Mouse (Mus musculus) natural killer cell, adult 2 months (primary cell): ENCODE measurements around the gene Ppy.

Experiments
- DNase-seq, 2 experiments: peaks; one replicate each; pipeline ENCODE4 v3.0.0; 2022; ENCODE audit warnings: low spot score in 2 of 2

The Ppy gene

GRCm38 (mm10) chr11:102101219-102101618 is at the start of gene Ppy:
Ppy (minus strand) TSS chr11:102101319.
- no peak for DNase-seq

DNA sequence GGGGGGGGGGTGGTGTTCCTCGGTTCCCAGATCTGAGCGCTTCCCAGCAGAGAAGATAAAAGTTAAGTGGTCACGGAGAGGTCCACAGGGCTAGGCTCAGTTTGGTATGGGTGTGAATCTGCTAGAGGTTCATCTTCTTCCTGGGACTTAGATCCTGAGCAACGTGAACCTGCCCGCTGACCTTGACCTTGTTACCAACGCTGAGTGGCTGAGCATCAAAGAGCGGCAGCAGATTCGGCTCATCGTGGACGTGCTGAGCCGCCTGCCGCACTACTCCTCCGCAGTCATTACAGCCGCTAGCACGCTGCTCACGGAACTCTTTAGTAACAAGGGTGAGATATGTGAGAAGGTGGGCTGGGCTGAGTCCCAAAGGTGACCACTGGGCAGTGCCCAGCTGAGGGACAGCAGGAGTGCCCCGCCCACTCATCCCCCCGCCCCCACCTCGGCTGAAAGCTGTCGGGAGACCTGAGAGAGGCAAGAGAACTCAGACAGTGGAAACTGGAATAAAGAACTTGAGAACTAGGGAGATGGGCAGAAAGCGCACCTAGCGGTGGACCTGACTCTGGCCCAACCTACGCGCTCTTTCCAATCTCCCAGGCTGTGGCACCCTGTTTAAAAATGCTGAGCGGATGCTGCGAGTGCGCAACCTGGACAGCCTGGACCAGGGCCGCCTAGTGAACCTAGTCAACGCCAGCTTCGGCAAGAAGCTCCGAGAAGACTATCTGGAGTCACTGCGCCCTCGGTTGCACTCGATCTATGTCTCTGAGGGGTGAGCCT is 46.3 kb upstream of the Ppy start:
- DNase-seq = no peak

- DNase-seq = no peak
Measured at GRCm38 (mm10) chr11:102146531-102146930, 45.4 kb upstream of the Ppy start.

DNA sequence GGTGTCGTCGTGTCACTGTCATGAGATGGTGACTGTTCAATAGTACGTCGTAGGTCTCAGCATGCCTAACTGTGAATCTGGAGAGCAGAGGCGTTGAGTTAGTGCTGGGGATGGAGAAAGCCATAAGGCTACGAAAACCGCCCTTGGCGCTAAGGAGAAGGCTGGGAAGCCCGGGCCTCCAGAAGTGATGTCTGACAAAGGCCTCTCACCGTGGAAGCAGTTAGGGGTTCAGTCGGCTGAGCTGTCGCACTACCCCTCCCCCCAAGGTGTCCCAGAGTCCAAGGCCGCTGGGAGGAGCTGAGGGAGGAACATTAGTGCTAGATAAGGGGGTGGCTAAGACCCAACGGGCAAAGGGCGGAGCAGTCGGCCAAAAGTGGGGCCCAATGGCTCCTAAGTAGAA is 44.9 kb upstream of the Ppy start:
- DNase-seq = no peak

GRCm38 (mm10) chr11:102145471-102146001 is 44.4 kb upstream of the Ppy start, which contains the start of gene Nags:
Nags (plus strand) TSS chr11:102145513.
- DNase-seq = no peak

DNA sequence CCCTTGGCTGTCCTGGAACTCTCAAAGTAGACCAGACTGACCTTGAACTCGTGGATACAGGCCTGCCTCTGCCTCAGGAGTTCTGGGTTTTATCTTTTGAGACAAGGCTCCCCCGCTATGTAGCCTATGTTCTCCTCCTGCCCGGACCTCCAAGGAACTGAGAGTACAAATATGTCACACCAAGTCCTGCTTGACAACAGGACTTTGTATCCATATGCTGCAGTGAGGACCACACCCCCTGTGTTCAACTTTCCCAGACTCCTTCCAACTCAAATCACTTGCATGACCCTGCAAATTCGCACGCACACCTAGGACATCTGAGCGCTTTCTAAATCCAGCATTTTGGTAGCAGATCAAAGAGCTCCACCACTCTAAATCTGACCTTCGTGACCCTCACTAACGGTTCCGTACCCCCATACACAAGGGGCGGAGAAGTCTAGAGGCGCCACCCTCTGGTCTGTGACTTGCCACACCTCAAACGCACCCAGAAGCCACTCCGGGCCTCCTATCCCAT is 43.9 kb upstream of the Ppy start:
- no peak for DNase-seq

GRCm38 (mm10) chr11:102142355-102142754 is 41.2 kb upstream of the Ppy start:
- no peak for DNase-seq

DNA sequence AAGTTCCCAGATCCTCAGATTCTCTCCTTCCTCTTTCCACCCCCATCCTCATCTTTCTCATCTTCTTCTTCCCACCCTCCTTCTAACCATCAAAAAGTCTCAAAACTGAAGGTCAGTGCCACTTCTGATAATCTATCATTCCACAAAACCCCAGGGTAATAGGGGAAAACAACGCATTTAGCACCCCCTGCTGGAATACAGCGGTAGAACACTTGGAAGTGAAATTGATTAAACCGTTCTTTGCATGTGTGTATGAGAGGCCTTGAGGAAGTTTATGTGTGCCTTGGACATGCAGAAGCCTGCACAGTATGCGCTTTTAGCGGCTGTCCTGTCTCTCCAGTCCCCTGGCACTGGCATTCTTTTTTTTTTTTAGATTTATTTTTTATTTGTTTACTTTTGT is 39.4 kb upstream of the Ppy start:
- DNase-seq = peak; percentile 49 to 65

- peak; percentile 38 to 59 for DNase-seq
Measured at GRCm38 (mm10) chr11:102138447-102138740, 37.3 kb upstream of the Ppy start.

- peak in 1 of 2 experiments; percentile 42 for DNase-seq
Measured at GRCm38 (mm10) chr11:102137625-102138446, 36.7 kb upstream of the Ppy start.

DNA sequence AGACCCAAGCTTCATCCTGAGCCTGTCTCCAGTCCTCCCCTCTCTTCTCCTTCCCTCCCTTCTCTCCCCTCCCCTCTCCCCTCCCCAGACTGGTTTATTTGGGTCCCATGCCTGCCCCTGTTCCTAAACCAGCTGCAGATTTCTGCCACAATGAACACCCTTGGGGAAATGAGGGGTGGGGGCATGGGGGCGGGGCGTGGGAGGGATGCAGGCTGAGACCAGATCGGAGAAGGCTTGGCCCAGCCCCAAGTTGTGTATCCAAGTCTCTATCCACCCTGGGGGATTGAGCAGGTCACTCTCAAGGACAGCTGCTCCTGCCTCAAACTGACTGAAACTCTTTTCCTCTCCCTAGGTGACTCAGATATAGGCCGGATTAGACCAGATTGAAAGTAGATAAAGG is 33.4 kb upstream of the Ppy start:
- DNase-seq = no peak

GRCm38 (mm10) chr11:102117386-102117785 is 16.3 kb upstream of the Ppy start:
- DNase-seq = no peak

- no peak for DNase-seq
Measured at GRCm38 (mm10) chr11:102116241-102116640, 15.1 kb upstream of the Ppy start.

GRCm38 (mm10) chr11:102111576-102111975 is 10.5 kb upstream of the Ppy start:
- DNase-seq = no peak

GRCm38 (mm10) chr11:102107732-102108131 is 6.6 kb upstream of the Ppy start, which contains the start of gene Pyy:
Pyy (minus strand) TSS chr11:102107832.
- DNase-seq = no peak

- no peak for DNase-seq
Measured at GRCm38 (mm10) chr11:102106911-102107310, 5.8 kb upstream of the Ppy start.

GRCm38 (mm10) chr11:102102485-102103258 is 1.6 kb upstream of the Ppy start:
- DNase-seq = peak in 1 of 2 experiments; percentile 36

DNA sequence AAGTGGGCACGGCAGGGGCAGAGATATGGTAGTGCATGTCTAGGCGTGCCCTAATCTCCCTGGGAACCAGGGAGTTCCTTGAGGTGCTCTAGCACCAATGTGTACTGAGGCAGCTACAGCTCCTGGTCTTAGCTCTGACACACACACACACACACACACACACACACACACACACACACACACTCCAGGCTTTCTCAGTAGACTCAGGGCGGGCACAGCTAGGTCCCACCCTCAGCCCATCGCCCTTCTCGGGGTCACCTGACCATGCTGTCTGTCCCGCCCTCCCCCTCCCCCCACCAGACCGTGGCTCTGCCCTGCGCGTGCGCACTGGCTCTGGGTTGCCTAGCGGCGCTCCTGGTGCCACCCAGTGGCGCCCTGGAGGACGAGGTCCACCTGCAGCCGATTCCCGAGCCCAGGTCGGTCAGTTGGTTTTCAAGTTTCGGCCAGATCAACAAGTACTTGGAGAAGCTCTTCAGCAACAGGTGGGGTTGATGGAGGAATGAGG is 4.2 kb downstream of the Ppy start:
- DNase-seq = no peak

- no peak for DNase-seq
Measured at GRCm38 (mm10) chr11:102096446-102096845, 4.7 kb downstream of the Ppy start.

DNA sequence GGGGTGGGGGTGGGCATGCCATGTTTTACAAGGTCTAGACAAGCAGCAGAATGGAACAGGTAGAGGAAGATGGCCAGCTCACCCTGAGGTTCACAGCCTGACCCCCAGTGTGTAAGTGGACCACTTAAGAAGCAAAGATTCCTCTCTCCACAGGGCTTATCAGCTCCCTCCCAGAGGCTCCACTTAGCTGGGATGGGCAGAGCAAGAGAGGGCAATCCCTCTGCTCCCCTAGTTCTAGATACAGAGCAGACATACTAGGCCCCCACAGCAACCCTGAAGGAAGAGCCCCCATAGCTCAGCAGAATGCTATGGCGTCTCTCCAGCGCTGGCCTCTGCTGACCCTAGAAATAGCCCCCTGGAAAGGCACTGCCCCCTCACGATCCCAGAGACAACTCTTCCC is 5.4 kb downstream of the Ppy start:
- DNase-seq = no peak

DNA sequence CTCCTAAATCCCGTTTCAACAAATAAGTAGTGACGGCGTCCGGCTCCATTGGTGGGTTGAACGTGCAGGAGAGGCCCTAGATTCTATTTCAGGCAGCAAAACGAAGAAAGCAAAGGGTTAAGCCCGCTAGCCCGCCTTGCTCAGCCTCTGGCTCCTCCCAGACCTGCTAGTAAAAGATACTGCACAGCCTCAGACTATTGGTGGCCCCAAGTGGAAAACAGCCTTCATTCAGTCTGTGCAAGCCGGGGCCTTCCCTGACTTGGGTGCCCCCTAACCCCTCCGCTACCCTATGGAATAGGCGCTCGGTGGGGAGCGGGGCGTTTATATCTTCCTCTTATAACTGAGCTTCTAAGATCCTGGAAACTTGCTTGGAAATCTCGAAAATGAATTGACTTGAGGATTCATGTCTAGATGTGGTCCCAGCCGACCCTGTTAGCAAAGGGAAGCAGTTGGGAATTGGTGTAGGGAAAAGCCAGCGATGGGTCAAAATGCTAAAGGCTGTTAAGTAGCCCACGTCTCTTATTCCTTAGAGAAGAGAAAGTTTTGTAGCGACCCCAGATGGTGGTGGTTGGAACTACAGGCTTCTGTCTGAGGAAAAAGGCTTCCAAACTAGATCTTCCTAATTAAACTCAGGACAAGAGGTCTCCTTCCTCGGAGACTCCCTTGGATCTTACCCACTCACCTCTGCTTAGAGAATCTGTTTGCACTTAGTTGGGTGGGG is 11.9 kb downstream of the Ppy start:
- DNase-seq = no peak
